Mouse (Mus musculus): Measurements from ENCODE around the gene Kiz. TPM values are rescaled to one million over a fixed set of nuclear protein-coding genes. Genes with fewer than 3 reads are reported as not detected.

Gene Kiz
- polyA plus RNA-seq, 1 experiment, result 0.76 TPM

DNA sequence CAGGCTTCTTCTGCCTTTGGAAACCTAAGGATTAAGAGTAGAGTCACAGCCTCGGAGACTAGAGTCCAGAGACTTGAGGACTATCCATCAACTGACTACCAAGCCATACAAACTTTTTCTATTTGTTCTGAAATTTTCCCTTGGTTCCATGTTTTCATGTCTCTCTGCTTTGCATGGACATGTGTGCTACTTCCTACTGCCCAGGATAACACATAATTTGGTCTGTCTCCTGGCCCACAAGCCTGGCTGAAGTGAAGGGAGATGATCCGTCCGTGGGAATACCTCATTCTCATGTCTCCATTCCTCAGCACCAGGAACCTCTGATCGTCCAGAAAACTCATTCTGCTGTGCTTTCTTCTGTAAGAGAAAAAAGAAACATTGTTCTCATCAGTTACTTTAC lies 27.7 kb upstream of the Kiz start:
- no peaks in the 10 kb centered on the region for H3K36me3 ChIP-seq (ENCODE audit: control insufficient read depth, insufficient read depth, low read length)
- H3K27me3 ChIP-seq (ENCODE audit: control insufficient read depth, insufficient read depth, low read length), result peaks cover 13% of the 10 kb centered on the region
- no peak for TF ChIP-seq CTCF (IDR thresholded peaks at IDR 0.05; ENCODE audit: extremely low read depth, insufficient read length, insufficient replicate concordance, low read depth, low read length)
- no peak for TF ChIP-seq POLR2A (IDR thresholded peaks at IDR 0.05; ENCODE audit: low read depth, low read length)
- no peak overlapping the region for H3K27ac ChIP-seq (ENCODE audit: insufficient read depth, low read depth, low read length)
- H3K4me1 ChIP-seq (ENCODE audit: control insufficient read depth, insufficient read depth, insufficient read length, low read length), result no peaks in the 10 kb centered on the region
- 71% methylated on average over 4 of the region's 4 CpGs for WGBS
- no peak overlapping the region for H3K4me3 ChIP-seq (ENCODE audit: low read depth, low read length)

DNA sequence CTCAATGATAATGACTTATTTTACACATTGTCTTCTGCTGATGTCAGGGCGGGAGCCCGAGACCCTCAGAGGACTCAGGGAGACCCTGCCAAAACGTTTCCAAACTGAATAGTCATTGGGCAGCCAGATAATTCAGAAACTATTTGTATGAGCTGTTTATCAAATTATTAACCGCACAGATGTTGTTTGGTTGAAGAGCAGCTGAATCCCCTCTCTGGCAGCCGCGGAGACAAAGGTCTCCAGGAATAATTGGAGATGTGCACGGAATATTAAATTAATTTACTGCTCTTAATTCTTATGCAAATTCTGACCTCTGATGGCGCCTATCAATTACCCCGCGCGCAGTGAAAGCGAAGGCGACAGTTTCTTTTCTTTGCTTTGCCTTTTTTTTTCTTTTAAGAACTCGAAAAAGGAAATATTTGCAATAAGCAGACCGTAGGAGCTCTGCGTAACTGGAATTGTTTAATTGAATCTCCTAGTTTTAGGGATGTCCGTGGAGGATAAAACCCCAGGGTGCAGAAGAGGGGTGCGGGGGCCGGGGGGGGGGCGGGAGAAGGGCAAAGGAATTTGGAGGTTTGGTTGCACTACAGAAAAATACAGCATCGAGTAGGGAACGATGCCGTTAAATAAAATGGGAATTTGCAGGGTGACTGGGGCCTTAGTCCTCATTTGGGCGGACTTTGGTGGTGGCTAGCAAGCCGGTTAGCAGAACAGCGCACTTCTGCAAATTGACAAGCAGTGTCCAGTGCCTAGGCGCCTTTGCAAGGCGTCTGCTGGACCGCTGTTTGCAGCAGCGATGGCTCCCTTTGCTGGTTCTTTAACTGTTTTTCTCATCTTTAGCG lies 22.2 kb upstream of the Kiz start:
- H3K4me3 ChIP-seq (ENCODE audit: low read depth, low read length), result no peak overlapping the region
- H3K27ac ChIP-seq (ENCODE audit: insufficient read depth, low read depth, low read length), result no peak overlapping the region
- no peaks in the 10 kb centered on the region for H3K36me3 ChIP-seq (ENCODE audit: control insufficient read depth, insufficient read depth, low read length)
- H3K4me1 ChIP-seq (ENCODE audit: control insufficient read depth, insufficient read depth, insufficient read length, low read length), result no peaks in the 10 kb centered on the region
- no peak for TF ChIP-seq CTCF (IDR thresholded peaks at IDR 0.05; ENCODE audit: extremely low read depth, insufficient read length, insufficient replicate concordance, low read depth, low read length)
- TF ChIP-seq POLR2A (IDR thresholded peaks at IDR 0.05; ENCODE audit: low read depth, low read length), result no peak
- peaks cover 64% of the 10 kb centered on the region for H3K27me3 ChIP-seq (ENCODE audit: control insufficient read depth, insufficient read depth, low read length)
- 11% methylated on average over 31 of the region's 31 CpGs for WGBS

DNA sequence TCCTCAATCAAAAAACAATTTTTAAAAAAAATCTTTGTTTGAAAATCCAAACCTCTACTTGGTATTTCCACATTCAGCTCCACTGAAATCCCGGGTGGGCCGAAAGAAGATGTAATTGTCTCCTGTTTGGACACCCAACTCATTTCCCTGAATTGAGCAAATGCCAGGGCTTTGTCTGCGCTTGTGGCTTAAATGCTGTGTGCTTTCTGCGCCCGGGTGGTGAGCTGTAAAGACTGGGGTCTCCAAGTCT lies 21.7 kb upstream of the Kiz start:
- H3K27ac ChIP-seq (ENCODE audit: insufficient read depth, low read depth, low read length), result no peak overlapping the region
- peaks cover 69% of the 10 kb centered on the region for H3K27me3 ChIP-seq (ENCODE audit: control insufficient read depth, insufficient read depth, low read length)
- H3K4me1 ChIP-seq (ENCODE audit: control insufficient read depth, insufficient read depth, insufficient read length, low read length), result no peaks in the 10 kb centered on the region
- TF ChIP-seq CTCF (IDR thresholded peaks at IDR 0.05; ENCODE audit: extremely low read depth, insufficient read length, insufficient replicate concordance, low read depth, low read length) (no peak), POLR2A (IDR thresholded peaks at IDR 0.05; ENCODE audit: low read depth, low read length) (no peak)
- no peak overlapping the region for H3K4me3 ChIP-seq (ENCODE audit: low read depth, low read length)
- WGBS, result 4% methylated on average over 5 of the region's 5 CpGs
- H3K36me3 ChIP-seq (ENCODE audit: control insufficient read depth, insufficient read depth, low read length), result no peaks in the 10 kb centered on the region

DNA sequence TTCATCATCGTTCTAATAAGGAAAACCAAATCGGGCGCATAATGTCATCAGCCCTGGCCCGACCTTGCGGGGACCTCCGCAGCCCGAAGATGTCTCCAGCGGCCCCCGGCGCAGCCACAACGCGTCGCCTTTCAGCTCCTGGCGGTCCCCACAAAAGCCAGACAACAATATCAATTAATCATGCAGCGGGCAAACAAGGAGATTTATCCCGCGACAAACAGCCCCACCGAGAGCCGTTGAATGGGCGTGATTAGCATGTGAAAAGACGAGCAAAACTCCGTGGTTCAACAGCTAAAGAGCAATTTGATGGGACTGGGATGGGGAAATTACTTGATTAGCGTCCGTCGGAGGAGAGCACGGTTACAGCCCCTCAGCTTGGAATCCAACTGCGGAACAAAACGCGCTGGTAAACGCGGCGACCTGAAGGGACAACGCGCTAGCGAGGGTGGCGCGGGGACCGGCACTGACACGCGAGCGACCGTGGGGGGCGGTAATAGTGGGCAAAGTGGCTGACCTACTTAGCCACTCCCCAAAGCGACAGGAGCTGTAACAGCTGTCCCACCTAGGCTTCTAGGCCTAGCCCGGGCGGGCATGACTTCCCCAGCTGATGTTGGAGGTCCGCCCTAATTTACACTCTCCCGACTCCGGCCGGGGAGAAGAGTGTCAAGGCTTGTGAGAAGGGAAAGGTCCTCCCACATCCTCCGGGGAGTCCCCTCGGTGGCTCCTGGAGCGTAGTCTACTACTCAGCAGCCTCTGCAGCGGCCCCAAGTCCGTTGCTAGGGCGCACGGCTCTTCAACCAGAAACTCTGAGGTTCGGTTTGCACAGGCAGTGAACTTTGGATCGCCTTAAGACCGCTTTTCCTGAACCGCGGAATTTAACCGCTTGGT lies 21.1 kb upstream of the Kiz start:
- peak overlapping the region; percentile 6 for H3K4me3 ChIP-seq (ENCODE audit: low read depth, low read length)
- TF ChIP-seq POLR2A (IDR thresholded peaks at IDR 0.05; ENCODE audit: low read depth, low read length) (no peak), CTCF (IDR thresholded peaks at IDR 0.05; ENCODE audit: extremely low read depth, insufficient read length, insufficient replicate concordance, low read depth, low read length) (no peak)
- H3K27me3 ChIP-seq (ENCODE audit: control insufficient read depth, insufficient read depth, low read length), result peaks cover 75% of the 10 kb centered on the region

DNA sequence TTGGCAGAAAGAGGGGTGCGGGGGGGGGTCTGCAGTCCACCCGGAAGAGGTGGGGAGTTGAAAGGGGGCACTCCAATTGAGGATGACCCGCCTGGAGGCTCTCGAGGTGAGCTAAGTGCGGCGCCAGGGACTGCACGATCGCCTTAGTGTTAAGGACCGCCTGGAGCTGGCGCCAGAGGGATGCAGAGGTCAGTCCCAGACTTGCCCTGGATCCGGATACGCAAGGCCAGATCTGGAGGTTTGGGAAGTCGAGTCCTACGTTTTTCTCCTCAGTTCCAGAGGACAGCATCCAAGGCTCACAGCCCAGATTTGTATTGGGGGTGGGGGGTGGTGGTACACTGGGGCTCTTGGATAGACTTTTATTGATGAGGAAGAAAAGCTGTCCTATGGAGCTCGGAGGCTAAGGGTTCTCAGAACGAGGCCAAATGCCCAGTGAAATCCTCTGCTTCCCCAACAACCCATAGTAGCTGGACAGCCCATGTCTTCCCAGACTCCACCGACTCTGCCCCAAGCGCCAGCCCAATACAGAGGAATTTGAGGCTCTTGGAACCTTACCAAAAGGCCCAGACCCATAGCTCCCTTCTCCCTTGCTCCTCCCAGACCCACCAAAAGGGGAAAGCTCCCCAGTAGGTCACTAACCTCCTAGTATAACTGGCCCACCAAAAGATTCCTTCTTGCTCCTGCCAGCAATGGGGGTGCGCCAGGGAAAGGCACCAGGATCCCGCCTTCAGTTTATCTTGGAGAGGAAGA lies 20.2 kb upstream of the Kiz start:
- no peak overlapping the region for H3K4me3 ChIP-seq (ENCODE audit: low read depth, low read length)
- no peak for TF ChIP-seq CTCF (IDR thresholded peaks at IDR 0.05; ENCODE audit: extremely low read depth, insufficient read length, insufficient replicate concordance, low read depth, low read length)
- TF ChIP-seq POLR2A (IDR thresholded peaks at IDR 0.05; ENCODE audit: low read depth, low read length), result no peak
- 6% methylated on average over 20 of the region's 20 CpGs for WGBS
- H3K27me3 ChIP-seq (ENCODE audit: control insufficient read depth, insufficient read depth, low read length), result peaks cover 82% of the 10 kb centered on the region
- no peaks in the 10 kb centered on the region for H3K4me1 ChIP-seq (ENCODE audit: control insufficient read depth, insufficient read depth, insufficient read length, low read length)
- H3K27ac ChIP-seq (ENCODE audit: insufficient read depth, low read depth, low read length), result no peak overlapping the region
- H3K36me3 ChIP-seq (ENCODE audit: control insufficient read depth, insufficient read depth, low read length), result no peaks in the 10 kb centered on the region

More for the DNA sequence above, 21.1 kb upstream of the Kiz start:
- WGBS, result 3% methylated on average over 63 of the region's 63 CpGs
- Histone ChIP-seq H3K27ac (ENCODE audit: insufficient read depth, low read depth, low read length) (no peak overlapping the region), H3K4me1 (ENCODE audit: control insufficient read depth, insufficient read depth, insufficient read length, low read length) (no peaks in the 10 kb centered on the region), H3K36me3 (ENCODE audit: control insufficient read depth, insufficient read depth, low read length) (no peaks in the 10 kb centered on the region)

DNA sequence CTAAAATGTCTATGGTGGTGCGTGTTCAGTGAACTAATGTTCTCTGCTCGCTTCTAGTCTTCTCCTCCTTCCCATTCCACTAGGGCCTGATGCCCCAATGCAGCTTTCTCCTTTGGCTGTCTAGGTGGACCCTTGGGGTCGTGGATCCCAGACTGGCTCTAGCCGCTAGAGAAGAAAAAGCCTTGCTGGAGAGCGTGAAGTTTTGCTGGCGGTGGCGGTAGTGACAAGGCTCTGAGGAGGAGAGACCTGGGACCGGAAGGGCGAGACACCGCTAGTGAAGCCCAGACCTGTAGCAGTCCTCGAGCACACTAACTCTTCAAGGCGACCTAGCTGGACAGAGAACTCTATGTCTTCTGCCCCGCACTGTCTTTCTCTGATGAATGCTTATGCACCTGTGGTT lies 19.4 kb upstream of the Kiz start:
- Histone ChIP-seq H3K36me3 (ENCODE audit: control insufficient read depth, insufficient read depth, low read length) (no peaks in the 10 kb centered on the region), H3K4me1 (ENCODE audit: control insufficient read depth, insufficient read depth, insufficient read length, low read length) (no peaks in the 10 kb centered on the region), H3K27ac (ENCODE audit: insufficient read depth, low read depth, low read length) (no peak overlapping the region), H3K4me3 (ENCODE audit: low read depth, low read length) (no peak overlapping the region), H3K27me3 (ENCODE audit: control insufficient read depth, insufficient read depth, low read length) (peaks cover 82% of the 10 kb centered on the region)
- WGBS, result 6% methylated on average over 13 of the region's 13 CpGs
- TF ChIP-seq POLR2A (IDR thresholded peaks at IDR 0.05; ENCODE audit: low read depth, low read length) (no peak), CTCF (IDR thresholded peaks at IDR 0.05; ENCODE audit: extremely low read depth, insufficient read length, insufficient replicate concordance, low read depth, low read length) (no peak)
